Mouse (Mus musculus): ENCODE data around the gene Chrna1.

GRCm38 (mm10) chr2:73588951-73589350 lies 8.8 kb upstream of the Chrna1 start:
- TF ChIP-seq CTCF (IDR thresholded peaks at IDR 0.05; ENCODE audit: control insufficient read depth, insufficient read depth, insufficient read length) (no peak), USF1 (IDR thresholded peaks at IDR 0.05; ENCODE audit: low read depth) (no peak)

Data from C2C12 (cell line).